Mouse (Mus musculus): ENCODE results near the gene Tmem30b.
"Not testable (repeated sequence)": the region's sequence is repeated elsewhere in the genome, so short reads cannot be mapped to it uniquely, and the experiment has no call there.

The Tmem30b gene

DNA sequence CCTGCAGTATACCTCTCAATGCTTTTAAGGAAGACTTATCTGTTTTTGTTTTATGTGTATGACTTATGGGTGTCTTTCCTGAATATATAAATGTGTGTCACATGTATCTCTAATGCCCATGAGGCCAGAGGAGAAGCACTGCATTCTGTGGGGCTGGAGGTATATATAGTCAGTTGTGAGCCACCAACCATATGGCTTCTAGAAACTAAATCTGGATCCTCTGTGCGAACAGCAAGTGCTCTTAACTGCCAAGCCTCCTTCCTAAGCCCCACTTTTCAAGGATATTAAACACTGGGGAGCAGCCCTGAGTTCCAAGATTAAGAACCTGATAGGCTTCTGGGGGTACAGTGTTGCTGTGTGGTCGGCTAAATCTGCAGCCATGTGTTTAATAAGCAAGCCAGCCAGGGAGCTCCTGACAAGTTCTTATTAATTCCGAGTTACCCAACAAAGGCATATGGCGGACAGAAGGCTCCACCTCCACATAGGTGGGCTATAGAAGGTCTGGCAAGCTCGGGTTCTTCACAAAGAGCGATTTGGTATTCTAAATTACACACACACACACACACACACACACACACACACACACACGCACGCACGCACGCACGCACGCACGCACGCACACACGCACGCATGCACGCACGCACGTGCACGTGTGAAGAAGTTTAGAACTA lies 12.5 kb upstream of the Tmem30b start:
- DNase-seq (ENCODE audit: low spot score in 2 of 2) = no peak

DNA sequence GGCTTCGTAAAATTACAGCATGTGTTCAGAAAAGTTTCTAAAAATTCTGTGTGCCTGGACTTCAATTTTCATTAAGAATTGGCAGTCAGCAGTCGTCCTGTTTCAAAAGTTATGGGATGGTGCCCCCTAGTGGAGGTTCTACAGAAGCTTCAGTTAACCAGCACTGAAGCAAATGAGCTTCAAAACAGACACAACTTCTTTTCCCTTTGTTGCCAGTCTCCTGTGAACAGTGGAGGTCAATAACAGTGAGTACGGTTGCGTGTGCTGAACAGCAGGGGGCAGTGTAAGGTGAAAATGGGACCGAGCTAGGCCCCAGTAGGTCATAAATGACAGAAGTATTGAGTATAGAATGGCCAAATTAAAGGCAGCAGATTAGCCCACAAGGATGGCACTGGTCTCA lies 8.0 kb upstream of the Tmem30b start:
- DNase-seq (ENCODE audit: low spot score in 2 of 2) = peak in 1 of 2 experiments; percentile 65

DNA sequence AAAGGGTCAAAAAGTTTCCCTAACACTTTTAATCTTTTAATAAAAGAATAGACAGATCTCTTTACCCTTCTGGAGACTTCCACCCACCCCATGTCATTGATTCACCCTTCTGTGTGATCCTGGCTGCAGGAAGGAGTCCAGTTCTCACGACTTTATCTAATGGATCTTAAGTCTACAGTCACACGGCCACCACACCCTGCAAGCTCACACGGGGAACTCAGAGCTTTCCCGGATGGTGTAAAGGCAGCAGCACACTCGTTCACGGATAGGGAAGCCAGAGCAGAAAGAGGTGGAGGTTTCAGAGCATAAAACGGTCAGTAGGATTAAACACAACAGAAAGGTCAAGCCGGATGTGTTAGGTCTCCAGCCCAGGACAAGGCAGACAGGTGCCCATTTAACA lies 2.1 kb upstream of the Tmem30b start:
- DNase-seq (ENCODE audit: low spot score in 2 of 2) = no peak

DNA sequence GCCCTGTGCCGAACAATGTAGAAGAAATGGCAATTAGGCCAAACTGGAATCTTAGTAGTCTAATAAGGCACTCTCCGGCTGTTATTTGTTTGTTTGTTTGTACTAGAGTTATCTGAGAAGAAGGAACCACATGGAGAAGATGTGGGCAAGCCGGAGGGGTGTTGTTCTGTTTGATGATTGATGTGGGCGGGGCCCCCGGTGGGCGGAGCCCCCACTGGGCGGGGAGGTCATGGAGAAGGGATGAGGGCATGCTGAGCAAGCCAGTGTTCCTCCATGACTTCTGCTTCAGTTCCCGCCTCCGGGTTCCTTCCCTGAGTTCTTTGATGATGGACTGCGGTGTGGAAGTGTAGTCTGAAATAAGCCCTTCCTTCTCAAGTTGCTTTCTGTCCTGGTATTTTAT lies 1.5 kb upstream of the Tmem30b start:
- no peak for DNase-seq (ENCODE audit: low spot score in 2 of 2)

DNA sequence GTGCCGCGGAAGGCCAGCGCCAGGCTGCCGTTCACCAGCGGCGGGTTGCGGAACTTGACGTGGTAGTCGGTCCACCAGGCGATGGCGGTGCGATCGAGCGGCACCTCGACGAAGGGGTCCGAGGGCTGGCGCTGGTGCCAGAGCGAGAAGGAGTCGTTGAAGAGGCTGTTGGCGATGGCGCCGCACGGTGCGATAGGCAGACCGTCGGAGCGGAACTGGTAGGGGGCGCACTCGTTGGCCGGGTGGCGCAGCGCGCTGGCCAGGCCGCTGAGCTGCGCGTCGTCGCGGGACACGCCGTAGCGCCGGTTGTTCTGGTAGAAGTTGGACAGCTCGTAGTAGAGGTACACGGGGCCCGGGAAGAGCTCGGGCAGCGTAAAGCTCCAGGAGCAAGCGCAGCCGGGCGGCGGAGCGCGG lies 513 bp downstream of the Tmem30b start:
- peak in 1 of 2 experiments; percentile 18 for DNase-seq (ENCODE audit: low spot score in 2 of 2)

DNA sequence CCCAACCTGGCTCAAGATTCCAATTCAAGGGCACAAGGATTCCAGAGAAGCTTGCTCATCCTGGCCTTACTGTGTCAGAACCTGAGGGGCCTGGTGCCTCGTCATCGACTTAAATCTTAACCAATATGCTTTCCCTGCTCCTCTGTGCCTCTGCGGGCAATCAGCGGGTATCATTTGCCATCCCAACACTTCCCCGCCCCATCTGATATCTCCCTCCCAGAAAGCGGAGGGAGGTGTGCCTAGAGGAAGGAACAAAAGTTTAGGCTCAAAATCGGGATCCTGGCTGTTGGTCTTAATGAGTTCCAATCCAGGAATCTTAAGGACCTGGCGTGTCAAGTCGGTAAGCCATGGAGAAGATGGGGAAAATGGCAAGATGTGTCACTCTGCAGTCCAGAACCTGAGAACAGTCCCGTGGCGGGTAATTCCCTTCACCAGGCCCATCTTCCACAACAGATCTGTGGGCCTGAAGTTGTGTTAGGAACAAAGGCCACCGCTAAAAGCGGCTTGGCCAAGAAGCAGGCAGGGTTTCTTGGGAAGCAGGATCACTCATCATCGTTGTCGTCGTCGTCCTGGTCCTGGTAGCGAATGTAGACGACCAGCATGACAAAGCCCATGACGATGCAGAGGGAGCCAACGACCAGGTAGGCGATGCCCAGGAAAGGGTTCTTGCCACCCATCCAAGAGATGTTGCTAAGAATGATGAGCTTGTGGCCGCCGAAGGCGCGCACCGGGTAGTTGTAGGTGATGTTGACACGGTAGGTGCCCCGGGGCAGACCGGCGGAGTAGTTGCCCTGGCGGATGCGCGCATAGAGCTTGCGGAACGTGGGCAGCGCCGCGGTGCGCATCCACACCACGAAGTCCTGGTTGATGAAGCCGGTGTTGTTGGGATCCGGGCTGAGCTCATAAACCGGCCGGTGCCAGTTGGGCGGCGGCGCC lies 1.2 kb downstream of the Tmem30b start:
- no peak for DNase-seq (ENCODE audit: low spot score in 2 of 2)

DNA sequence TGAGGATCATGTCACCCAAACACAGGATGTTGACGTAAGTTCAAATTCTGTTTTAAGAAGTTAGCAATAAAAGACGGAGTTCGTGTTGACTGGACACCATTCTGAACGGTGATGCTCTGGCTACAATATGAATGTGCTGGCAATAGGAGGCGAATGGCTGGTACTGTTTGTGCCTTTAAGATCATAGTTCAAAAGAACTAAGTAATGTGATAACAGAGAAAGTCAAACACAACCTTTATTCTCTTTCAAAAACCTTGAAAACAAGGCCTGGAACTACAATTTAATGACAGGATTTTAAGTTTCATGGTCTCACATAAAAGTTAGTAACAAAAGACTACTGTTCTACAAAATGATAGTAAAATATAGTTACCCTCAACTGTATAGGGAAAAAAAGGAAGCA lies 3.0 kb downstream of the Tmem30b start:
- DNase-seq (ENCODE audit: low spot score in 2 of 2) = no peak

DNA sequence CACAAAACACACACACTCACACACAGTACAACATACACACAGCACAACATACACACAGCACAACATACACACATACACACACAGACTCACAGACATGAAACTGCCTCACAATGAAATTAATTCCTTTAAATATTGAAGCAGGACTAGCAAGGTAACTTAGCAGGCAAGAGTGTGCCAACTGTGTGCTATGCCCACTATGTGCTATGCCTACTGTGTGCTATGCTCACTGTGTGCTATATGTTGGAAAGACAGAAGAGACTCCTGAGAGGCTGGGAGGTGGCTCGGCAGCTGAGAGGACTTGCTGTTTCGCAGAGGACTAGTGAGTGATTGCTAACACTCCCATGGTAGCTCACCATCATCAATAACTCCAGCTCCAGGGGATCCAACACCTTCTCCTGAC lies 5.8 kb downstream of the Tmem30b start:
- DNase-seq (ENCODE audit: low spot score in 2 of 2) = no peak

DNA sequence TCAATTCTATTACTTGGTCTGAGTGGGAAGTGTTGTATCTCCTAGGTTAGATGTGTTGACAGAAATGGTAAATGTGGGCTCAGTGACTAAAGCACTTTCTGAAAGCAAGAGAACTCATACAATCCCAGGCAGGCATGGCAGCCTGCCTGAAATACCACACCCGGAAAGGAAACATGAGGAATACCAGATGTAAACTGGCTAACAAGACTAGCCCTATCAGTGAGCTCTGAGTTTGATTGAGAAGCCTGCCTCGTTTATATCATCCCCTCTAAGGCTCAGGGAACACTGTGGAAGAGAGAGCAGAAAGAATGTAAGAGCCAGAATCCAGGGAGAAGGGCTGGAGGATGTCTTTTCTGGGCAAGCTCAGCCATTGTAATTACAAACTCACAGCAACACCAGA lies 7.0 kb downstream of the Tmem30b start:
- no peak for DNase-seq (ENCODE audit: low spot score in 2 of 2)

DNA sequence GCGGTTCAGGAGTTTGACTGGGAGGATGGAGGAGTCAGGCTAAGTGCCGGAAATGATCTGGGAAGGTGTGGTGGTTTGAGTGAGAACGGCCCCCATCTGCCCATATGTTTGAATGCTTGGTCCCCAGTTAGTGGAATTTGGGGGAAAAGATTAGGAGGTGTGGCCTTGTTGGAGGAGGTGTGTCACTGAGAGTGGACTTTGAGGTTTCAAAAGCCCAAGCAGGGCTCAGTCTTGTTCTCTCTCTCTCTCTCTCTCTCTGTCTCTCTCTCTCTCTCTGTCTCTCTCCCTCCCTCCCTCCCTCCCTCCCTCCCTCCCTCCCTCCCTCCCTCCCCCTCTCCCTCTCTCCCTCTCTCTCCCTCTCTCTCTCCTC lies 8.1 kb downstream of the Tmem30b start:
- not testable (repeated sequence) for DNase-seq (ENCODE audit: low spot score in 2 of 2)

DNA sequence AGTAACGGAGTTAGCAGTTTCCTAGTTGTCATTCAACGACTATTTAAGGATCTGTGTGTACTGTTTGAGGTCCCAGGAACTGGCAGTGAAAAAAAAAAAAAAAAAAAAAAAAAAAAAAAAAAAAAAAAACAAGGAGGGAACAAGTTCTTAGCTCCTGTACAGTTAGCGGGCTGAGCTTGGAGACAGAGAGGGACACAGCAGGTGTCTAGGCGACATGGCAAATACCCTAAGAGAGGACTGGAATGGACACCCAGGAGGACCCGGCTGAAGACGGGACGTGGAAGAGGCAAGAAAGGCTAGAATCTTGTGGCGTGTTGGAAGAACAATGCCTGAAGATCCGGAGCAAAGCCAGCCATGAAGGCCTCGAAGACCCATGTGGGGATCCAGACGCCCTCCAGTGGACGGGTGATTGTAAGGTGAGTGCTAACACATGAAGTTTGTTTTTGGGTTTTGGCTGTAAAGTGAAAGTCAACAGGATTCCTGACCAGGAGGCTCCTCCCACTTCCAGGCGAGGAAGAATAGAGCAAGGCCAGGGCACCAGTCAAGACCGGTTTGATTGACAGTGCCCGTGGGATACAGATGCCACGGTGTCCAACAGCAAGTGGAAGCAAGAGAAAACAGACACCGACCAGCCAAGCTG lies 8.6 kb downstream of the Tmem30b start:
- peak in 1 of 2 experiments; percentile 28 for DNase-seq (ENCODE audit: low spot score in 2 of 2)

DNA sequence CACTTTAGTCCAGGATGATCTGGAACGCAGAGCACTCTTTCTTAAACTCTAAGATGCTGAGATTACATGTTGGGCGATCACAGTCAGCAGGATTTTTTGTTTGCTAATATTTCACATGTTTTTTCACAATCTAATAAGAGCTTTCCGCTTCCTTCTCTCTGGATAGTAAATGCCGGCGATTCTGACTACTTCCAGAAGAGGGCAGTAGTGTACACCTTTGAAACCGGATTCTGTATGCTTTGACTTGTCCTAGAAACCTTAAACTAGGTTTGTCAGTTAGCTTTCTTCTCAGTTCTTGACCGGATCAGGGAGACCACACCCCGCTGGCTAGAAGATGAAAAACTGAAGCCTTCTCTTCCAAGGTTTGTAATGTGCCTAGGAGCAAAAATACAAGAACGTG lies 11.6 kb downstream of the Tmem30b start:
- DNase-seq (ENCODE audit: low spot score in 2 of 2) = peak in 1 of 2 experiments; percentile 51

DNA sequence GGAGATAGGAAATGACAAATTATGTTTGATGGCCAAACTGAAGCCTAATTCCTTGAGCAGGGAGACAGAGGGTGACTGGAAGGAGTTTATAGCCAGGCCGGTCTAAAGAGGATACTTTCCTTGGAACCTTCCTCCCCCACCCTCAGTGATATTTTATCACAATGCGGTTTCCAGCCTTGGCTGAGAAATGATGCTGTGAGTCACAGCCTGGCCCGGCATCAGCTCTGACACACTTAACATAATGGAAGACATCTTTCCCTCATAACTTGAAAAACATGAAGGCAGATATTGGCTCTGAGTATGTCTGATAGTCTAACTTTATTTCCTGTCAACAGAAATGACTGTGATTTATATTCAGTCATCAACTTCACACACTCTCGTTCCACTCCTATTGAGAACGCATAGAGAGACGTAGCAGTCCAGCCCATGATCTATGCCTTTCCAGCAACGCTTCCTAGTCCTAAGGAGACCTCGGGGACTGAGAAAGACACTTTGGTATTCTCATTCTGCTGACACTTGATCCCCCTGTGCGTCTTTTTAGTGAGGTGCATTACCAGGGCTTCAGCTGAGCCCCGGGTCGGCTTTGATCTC lies 14.2 kb downstream of the Tmem30b start:
- DNase-seq (ENCODE audit: low spot score in 2 of 2) = no peak

DNA sequence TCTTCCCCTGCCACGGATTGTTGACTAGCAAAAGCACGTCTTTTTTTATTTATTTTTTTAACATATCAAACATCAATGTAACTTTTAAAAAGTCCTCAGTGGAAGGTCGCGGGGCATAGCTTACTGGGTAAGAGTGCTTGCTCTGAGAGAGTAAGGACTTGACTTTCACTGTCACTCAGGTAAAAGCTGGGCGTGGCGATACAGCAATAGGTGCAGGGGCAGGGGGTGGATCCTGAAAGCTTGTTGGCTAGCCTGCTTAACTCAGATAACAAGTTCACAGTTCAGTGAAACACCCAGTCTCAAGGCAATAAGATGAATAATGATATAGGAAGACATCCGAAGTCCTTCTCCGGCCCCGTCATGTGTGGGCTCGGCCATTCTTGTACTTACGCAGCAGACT lies 16.6 kb downstream of the Tmem30b start:
- DNase-seq (ENCODE audit: low spot score in 2 of 2) = no peak

DNA sequence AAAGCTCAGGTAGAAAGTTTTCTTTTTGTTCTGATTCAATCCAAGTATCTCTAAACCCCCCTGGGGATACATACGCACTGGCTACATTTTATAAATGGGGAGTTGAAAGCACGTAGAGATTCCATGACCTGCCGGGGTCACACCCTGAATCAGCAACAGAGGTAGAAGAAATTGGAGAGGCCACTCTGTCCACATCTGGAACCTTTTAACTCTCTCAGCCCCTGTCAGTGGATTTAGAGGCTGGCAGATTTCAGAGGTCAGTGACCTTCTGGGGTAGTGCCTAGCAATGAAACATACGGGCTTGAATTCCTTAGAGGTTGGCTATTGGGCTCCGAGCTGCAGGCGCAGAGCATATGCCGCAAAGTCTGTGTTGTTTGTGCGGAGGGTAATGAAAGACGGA lies 17.1 kb downstream of the Tmem30b start:
- no peak for DNase-seq (ENCODE audit: low spot score in 2 of 2)

DNA sequence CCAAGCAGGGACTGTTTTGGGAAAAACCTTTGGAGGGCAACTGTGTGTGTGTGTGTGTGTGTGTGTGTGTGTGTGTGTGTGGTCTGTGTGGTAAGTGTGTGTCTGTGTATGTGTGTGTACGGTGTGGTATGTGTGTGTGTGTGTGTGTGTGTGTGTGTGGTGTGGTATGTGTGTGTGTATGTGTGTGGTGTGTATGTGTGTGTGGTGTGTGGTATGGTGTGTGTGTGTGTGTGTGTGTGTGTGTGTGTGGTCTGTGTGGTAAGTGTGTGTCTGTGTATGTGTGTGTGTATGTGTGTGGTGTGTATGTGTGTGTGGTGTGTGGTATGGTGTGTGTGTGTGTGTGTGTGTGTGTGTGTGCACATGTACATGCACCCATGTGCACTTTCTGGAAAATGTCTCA lies 18.1 kb downstream of the Tmem30b start:
- not testable (repeated sequence) for DNase-seq (ENCODE audit: low spot score in 2 of 2)

DNA sequence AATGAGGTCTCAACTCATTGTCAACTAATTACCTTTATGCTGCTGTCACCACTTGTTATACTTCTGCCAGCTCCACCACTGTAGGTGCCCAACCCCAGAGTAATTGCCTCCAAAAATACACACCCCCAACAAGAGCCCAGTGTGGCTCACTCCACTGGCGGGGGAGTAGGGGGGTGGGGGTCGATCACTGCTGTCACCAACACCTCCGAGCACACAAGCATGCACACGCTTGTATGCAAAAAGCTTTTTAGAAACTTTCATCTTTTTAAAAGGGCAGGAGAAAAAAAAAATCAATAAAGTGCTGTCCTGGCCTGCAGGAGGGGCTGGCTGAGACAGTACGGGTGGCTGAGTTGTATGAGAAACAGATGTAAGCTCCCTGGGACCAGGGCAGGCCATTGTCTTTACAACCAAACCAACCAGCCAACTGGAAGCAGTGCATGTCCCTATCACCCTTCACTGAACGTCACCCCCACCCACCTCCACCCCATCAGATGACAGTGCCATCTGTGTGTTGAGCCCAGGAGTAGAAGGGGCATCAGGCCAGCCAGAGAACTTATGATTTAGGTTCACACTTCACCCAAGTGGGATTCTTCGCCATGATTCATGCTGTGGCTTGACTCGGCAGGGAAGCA lies 20.8 kb downstream of the Tmem30b start:
- DNase-seq (ENCODE audit: low spot score in 2 of 2) = no peak

DNA sequence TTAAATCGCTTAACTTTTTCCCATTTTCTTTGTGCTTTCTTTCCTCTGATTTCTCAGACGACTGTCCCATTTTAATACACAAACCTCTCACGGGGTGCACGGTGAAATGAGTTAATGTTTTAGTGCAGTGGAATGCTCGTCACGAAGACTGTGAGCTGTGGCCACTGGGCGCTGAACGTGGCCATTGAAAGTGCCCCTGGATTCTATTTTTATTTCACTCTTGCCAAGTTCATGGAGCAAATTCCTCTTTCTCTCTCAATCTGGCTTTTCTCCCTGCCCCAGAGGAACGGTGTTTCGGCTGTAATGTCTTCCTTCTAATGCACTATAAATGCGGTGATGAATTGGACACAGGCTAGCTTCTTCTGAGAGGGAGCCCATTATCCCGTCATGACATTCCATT lies 23.1 kb downstream of the Tmem30b start:
- DNase-seq (ENCODE audit: low spot score in 2 of 2) = no peak

DNA sequence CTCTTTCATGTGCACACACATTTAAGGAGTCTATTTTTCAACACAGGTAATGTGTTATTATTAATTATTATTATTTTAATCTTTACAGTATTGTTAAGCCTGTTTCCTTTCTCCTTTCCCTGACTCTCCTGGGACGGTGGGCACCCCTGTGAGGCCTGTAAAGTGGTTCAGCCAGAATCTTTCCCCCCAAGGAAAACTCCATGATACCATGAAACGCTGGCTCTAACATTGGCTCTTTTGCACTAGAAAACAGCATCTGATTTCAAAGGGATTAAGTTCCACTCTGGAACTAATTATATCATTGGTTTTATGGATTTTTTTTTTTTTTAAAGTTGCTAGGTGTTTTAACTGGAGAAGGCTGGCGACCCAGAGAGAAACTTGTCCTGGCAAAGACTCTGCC lies 24.2 kb downstream of the Tmem30b start:
- DNase-seq (ENCODE audit: low spot score in 2 of 2) = no peak

DNA sequence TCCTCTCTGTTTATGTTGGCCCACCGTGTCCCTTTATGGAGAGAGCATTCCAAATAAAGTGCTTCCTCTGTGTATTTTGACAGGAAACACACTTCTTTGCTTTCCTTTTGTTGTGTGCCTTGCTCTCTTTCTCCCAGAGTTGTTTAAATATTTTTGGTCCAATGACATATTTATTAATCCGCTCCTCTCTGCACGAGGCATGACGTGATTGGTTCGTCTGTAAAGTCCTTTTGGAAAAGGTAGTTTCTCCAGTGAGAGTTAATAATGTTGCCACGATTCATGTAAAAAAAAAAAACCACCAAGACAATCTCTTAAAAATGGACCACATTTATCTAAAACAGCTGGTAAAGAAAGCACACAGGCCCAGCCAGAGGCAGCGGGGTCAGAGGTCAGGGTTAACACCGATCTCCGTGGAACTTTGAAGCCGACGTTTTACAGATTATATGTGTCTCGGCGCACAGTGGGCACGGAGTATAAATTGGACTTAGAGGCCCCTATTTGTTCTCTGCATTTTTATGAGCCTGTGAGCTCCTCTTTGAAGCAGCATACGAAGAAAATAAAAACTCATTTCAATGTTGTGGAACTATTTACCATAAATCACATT lies 24.9 kb downstream of the Tmem30b start:
- DNase-seq (ENCODE audit: low spot score in 2 of 2) = no peak

DNA sequence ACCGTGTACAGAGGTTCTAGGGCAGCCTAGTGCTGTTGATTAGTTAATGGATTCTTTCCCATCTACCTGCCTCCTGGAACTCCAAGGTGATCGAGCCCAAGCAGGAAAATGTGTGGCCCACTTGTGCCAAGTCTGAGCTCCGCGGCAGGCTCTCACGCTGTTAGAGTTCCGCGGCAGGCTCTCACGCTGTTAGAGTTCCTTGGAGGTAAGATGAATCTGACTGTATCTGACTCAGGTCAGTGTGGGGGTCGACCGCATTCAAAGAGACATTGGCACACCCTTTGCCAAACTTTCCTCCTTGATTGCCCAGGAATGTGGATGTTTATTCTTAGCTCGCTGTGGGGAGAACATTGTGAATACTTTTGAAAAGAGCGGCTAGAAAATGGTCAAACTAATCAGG lies 28.4 kb downstream of the Tmem30b start:
- no peak for DNase-seq (ENCODE audit: low spot score in 2 of 2)

All from spleen, postnatal 10 days (tissue).